Mouse (Mus musculus) CH12.LX (cell line): ENCODE data around the gene Slc23a2. TPM values are rescaled to one million over a fixed set of nuclear protein-coding genes. Genes with fewer than 3 reads are reported as not detected.

Experiments
- DNase-seq: peaks from one replicate; pipeline ENCODE4 v3.0.0-alpha.2; 2013; ENCODE audit errors: extremely low read depth
- H3K27ac ChIP-seq: 2 replicates; pipeline ENCODE4 v1.5.1; 2012; ENCODE audit warnings: low read depth, mild to moderate bottlenecking, control low read depth, moderate library complexity; ENCODE audit not compliant: insufficient read depth
- H3K27me3 ChIP-seq: replicated peaks from 2 replicates; pipeline ENCODE3; 2012; ENCODE audit warnings: inconsistent platforms
- H3K36me3 ChIP-seq, 2 experiments: replicated peaks in 1 of 2; 2 replicates each; pipeline versions ENCODE3 to v1.6.1; 2012; ENCODE audit warnings: inconsistent platforms in 1 of 2, low read length in 1 of 2, mild to moderate bottlenecking in 1 of 2, mixed read lengths in 1 of 2, moderate library complexity in 1 of 2; ENCODE audit not compliant: control insufficient read depth in 1 of 2, insufficient read depth in 1 of 2
- H3K4me1 ChIP-seq, 2 experiments: 2 replicates each; pipeline ENCODE4 v1.6.1; 2012; ENCODE audit warnings: inconsistent platforms in 1 of 2, moderate library complexity in 1 of 2; ENCODE audit not compliant: insufficient read depth in 2 of 2, control insufficient read depth in 1 of 2
- H3K4me2 ChIP-seq: 2 replicates; pipeline ENCODE4 v1.6.1; 2012; ENCODE audit warnings: low read depth, mild to moderate bottlenecking, control low read depth; ENCODE audit not compliant: poor library complexity, insufficient read depth, severe bottlenecking
- H3K4me3 ChIP-seq, 3 experiments: fragments of 150-350 bp in 1 of 3; sonication (generic) in 1 of 3; replicated peaks in 1 of 3; 2 replicates each; pipeline versions ENCODE3 to v1.5.1; 2011 to 2012; ENCODE audit warnings: low read depth in 2 of 3, low read length in 2 of 3, mild to moderate bottlenecking in 2 of 3, moderate library complexity in 2 of 3, control low read depth in 1 of 3, improper control_type of control experiment in 1 of 3, inconsistent platforms in 1 of 3, mixed read lengths in 1 of 3; ENCODE audit not compliant: poor library complexity in 1 of 3
- H3K79me2 ChIP-seq: replicated peaks from 2 replicates; pipeline ENCODE4 v1.6.1; 2012; ENCODE audit warnings: mild to moderate bottlenecking, moderate library complexity; ENCODE audit not compliant: control insufficient read depth, poor library complexity, insufficient read depth, severe bottlenecking; ENCODE audit errors: extremely low read depth
- H3K9ac ChIP-seq: 2 replicates; pipeline ENCODE4 v1.6.1; 2012; ENCODE audit warnings: low read depth, mild to moderate bottlenecking, control low read depth, moderate library complexity; ENCODE audit not compliant: insufficient read depth
- H3K9me3 ChIP-seq: replicated peaks from 2 replicates; pipeline ENCODE3; 2012; ENCODE audit warnings: low read length, inconsistent platforms, mixed read lengths
- BHLHE40 ChIP-seq: IDR thresholded peaks from 2 replicates; pipeline ENCODE4 v1.6.1; 2011; ENCODE audit warnings: mild to moderate bottlenecking, low read depth, low read length, improper control_type of control experiment
- CHD1 ChIP-seq: IDR thresholded peaks from 2 replicates; pipeline ENCODE4 v1.6.1; 2012; ENCODE audit warnings: low read depth, low read length, improper control_type of control experiment, inconsistent platforms
- CHD2 ChIP-seq: IDR thresholded peaks from 2 replicates; pipeline ENCODE4 v1.6.1; 2011; ENCODE audit warnings: low read length, improper control_type of control experiment
- EP300 ChIP-seq: IDR thresholded peaks from 2 replicates; pipeline ENCODE4 v1.6.1; 2011; ENCODE audit warnings: low read length, improper control_type of control experiment
- JUND ChIP-seq: conservative IDR thresholded peaks from 2 replicates; pipeline ENCODE4 v1.6.1; 2011; ENCODE audit warnings: low read depth, low read length, improper control_type of control experiment
- MAFK ChIP-seq: IDR thresholded peaks from 2 replicates; pipeline ENCODE4 v1.6.1; 2011; ENCODE audit warnings: low read length, improper control_type of control experiment; ENCODE audit not compliant: insufficient replicate concordance
- MAX ChIP-seq: IDR thresholded peaks from 2 replicates; pipeline ENCODE4 v1.6.1; 2011; ENCODE audit warnings: low read length, improper control_type of control experiment
- MAZ ChIP-seq: IDR thresholded peaks from 2 replicates; pipeline ENCODE4 v1.6.1; 2012; ENCODE audit warnings: low read depth, mild to moderate bottlenecking, inconsistent platforms, low read length, improper control_type of control experiment, moderate library complexity
- MEF2A ChIP-seq: IDR thresholded peaks from 2 replicates; pipeline ENCODE4 v1.6.1; 2014; ENCODE audit warnings: low read depth, mild to moderate bottlenecking, inconsistent platforms, low read length, improper control_type of control experiment, borderline replicate concordance
- NELFE ChIP-seq: IDR thresholded peaks from 2 replicates; pipeline ENCODE4 v1.6.1; 2011; ENCODE audit warnings: low read depth, low read length, improper control_type of control experiment
- NRF1 ChIP-seq: IDR thresholded peaks from 2 replicates; pipeline ENCODE4 v1.6.1; 2014; ENCODE audit warnings: low read depth, mild to moderate bottlenecking, inconsistent platforms, low read length, improper control_type of control experiment, moderate library complexity
- PAX5 ChIP-seq: IDR thresholded peaks from 2 replicates; pipeline ENCODE4 v1.6.1; 2012; ENCODE audit warnings: low read length, inconsistent platforms, mixed read lengths
- RCOR1 ChIP-seq: conservative IDR thresholded peaks from 2 replicates; pipeline ENCODE4 v1.6.1; 2012; ENCODE audit warnings: low read depth, mild to moderate bottlenecking, inconsistent platforms, low read length, improper control_type of control experiment
- SIN3A ChIP-seq: IDR thresholded peaks from 2 replicates; pipeline ENCODE4 v1.6.1; 2012; ENCODE audit warnings: low read length, improper control_type of control experiment, inconsistent platforms
- SMC3 ChIP-seq: IDR thresholded peaks from 2 replicates; pipeline ENCODE4 v1.6.1; 2011; ENCODE audit warnings: low read depth, low read length, improper control_type of control experiment
- TBP ChIP-seq: conservative IDR thresholded peaks from 2 replicates; pipeline ENCODE4 v1.6.1; 2011; ENCODE audit warnings: low read depth, low read length, improper control_type of control experiment
- UBTF ChIP-seq: IDR thresholded peaks from 2 replicates; pipeline ENCODE4 v1.6.1; 2012; ENCODE audit warnings: low read depth, mild to moderate bottlenecking, inconsistent platforms, low read length, improper control_type of control experiment, moderate library complexity
- USF1 ChIP-seq: IDR thresholded peaks from 2 replicates; pipeline ENCODE4 v1.6.1; 2014; ENCODE audit warnings: low read depth, mild to moderate bottlenecking, inconsistent platforms, low read length, improper control_type of control experiment
- ZC3H11A ChIP-seq: IDR thresholded peaks from 2 replicates; pipeline ENCODE4 v1.6.1; 2012; ENCODE audit warnings: low read depth, mild to moderate bottlenecking, inconsistent platforms, low read length, improper control_type of control experiment
- ZNF384 ChIP-seq: IDR thresholded peaks from 2 replicates; pipeline ENCODE4 v1.6.1; 2012; ENCODE audit warnings: low read depth, low read length, improper control_type of control experiment, inconsistent platforms
- dilution Hi-C: fragments of 300-500 bp; cut with MboI; formaldehyde crosslinking; loops from 2 replicates; pipeline ENCODE4 v1.14.3; 2020; ENCODE audit warnings: low sequenced_read_pairs; ENCODE audit not compliant: extremely low pct_unique_long_range_greater_than_20kb, extremely low pct_ligation_motif_present
- in situ Hi-C: fragments of 300-500 bp; cut with MboI; formaldehyde crosslinking; loops from 3 replicates; pipeline ENCODE4 v1.14.3; 2019; ENCODE audit warnings: low sequenced_read_pairs, low pct_ligation_motif_present, low pct_unique_long_range_greater_than_20kb, mixed read lengths
- polyA plus RNA-seq: library from polyadenylated mRNA; unstranded; fragments of >175 nt; gene quantifications from 2 replicates; pipeline ENCODE4 v1.2.1, GENCODE M21; 2012; ENCODE audit warnings: low read depth; ENCODE audit not compliant: insufficient read length
- total RNA-seq, 2 experiments: library from RNA; depleted of rRNA; stranded (reverse); fragments of 300-350 nt in 1 of 2; fragments of >200 nt in 1 of 2; gene quantifications; 2 replicates each; pipeline ENCODE4 v1.2.3; 2012 to 2014

The Slc23a2 gene
- total and polyA plus RNA-seq, 3 experiments, result 10.6 to 21.7 (median 13.4) TPM

GRCm38 (mm10) chr2:132146502-132146901 is 1.6 kb upstream of the Slc23a2 start:
- peaks cover 6 to 38% of the 10 kb centered on the region in 2 experiments for H3K4me1 ChIP-seq
- no peak overlapping the region for H3K4me3 ChIP-seq
- H3K36me3 ChIP-seq, result peaks cover 0 to 8% of the 10 kb centered on the region in 2 experiments
- peaks cover 7% of the 10 kb centered on the region for H3K27me3 ChIP-seq
- TF ChIP-seq PAX5, result no peak
- no peak for TF ChIP-seq USF1
- no peak for TF ChIP-seq BHLHE40
- TF ChIP-seq ZNF384, result no peak
- no peak for TF ChIP-seq CHD1
- TF ChIP-seq EP300, result no peak
- TF ChIP-seq UBTF, result no peak
- TF ChIP-seq TBP, result no peak
- no peak for TF ChIP-seq MAX
- no peak for TF ChIP-seq SIN3A
- no peak for TF ChIP-seq MAFK
- no peak for TF ChIP-seq NELFE
- no peak for TF ChIP-seq ZC3H11A
- no peak for TF ChIP-seq SMC3
- no peak for TF ChIP-seq NRF1
- no peak for TF ChIP-seq MAZ
- no peak for TF ChIP-seq MEF2A
- TF ChIP-seq CHD2, result no peak
- TF ChIP-seq JUND, result no peak
- no peak for TF ChIP-seq RCOR1
- TF ChIP-seq, all 38 proteins: peak for 0
- no peak overlapping the region for H3K27ac ChIP-seq
- dilution Hi-C loops (no loop called here), in situ Hi-C loops (loop anchor here (25.0 kb wide), 1 partner anchor 341 kb away; no protein-coding TSS in a partner anchor)
- H3K4me2 ChIP-seq, result no peak overlapping the region
- H3K79me2 ChIP-seq, result 0 out of 2 replicates have a peak, but pooled peaks cover 4% of the 10 kb centered on the region
- H3K9ac ChIP-seq, result no peak overlapping the region
- DNase-seq, result no peak
- no peaks in the 10 kb centered on the region for H3K9me3 ChIP-seq
